Mouse (Mus musculus) kidney, adult 2 months (tissue): ENCODE measurements around the gene Tardbp. TPM values are rescaled to one million over a fixed set of nuclear protein-coding genes. Genes with fewer than 3 reads are reported as not detected.

Experiments used
- DNase-seq: peaks from one replicate; pipeline ENCODE4 v3.0.0; 2021
- H3K27ac ChIP-seq: fragments of 200-500 bp; 2 replicates; pipeline ENCODE4 v1.5.1; 2012; ENCODE audit warnings: low read depth, low read length, control low read depth, inconsistent platforms; ENCODE audit not compliant: insufficient read depth
- H3K27me3 ChIP-seq: fragments of 200-500 bp; replicated peaks from 2 replicates; pipeline ENCODE4 v1.6.1; 2012; ENCODE audit warnings: mild to moderate bottlenecking, moderate library complexity, low read length, inconsistent platforms; ENCODE audit not compliant: control insufficient read depth, insufficient read depth
- H3K36me3 ChIP-seq: fragments of 200-500 bp; 2 replicates; pipeline ENCODE4 v1.6.1; 2012; ENCODE audit warnings: mild to moderate bottlenecking, moderate library complexity, low read length, inconsistent platforms; ENCODE audit not compliant: control insufficient read depth, insufficient read depth
- H3K4me1 ChIP-seq: fragments of 200-500 bp; 2 replicates; pipeline ENCODE4 v1.6.1; 2011; ENCODE audit warnings: low read length; ENCODE audit not compliant: control insufficient read depth, insufficient read depth
- H3K4me3 ChIP-seq: fragments of 200-500 bp; 2 replicates; pipeline ENCODE4 v1.5.1; 2011; ENCODE audit warnings: mild to moderate bottlenecking, low read depth, low read length, control low read depth; ENCODE audit not compliant: insufficient read depth
- CTCF ChIP-seq: fragments of 200-500 bp; conservative IDR thresholded peaks from 2 replicates; pipeline ENCODE4 v1.5.1; 2011; ENCODE audit warnings: low read depth, mild to moderate bottlenecking, control low read depth, low read length, moderate library complexity, mixed read lengths; ENCODE audit not compliant: insufficient read depth, insufficient read length
- POLR2A ChIP-seq: fragments of 200-500 bp; IDR thresholded peaks from one replicate; pipeline ENCODE4 v1.6.1; 2011; ENCODE audit warnings: low read depth, low read length, control low read depth
- WGBS: fragments of 180-500 bp; shearing (Covaris S2); methylation state at CpG from one replicate; pipeline ENCODE4 v1.1.7; 2018; 5-methylcytosine and 5-hydroxymethylcytosine counted together
- polyA plus RNA-seq: library from polyadenylated mRNA; depleted of rRNA; stranded (reverse); fragments of >200 nt; gene quantifications from 2 replicates; pipeline ENCODE4 v1.2.3, GENCODE M21; 2012

Gene Tardbp
- polyA plus RNA-seq, 1 experiment: 93.3 TPM

- no peak overlapping the region for H3K4me3 ChIP-seq
- DNase-seq: peak; percentile 55
- H3K4me1 ChIP-seq: peaks cover 22% of the 10 kb centered on the region
These were observed 17.0 kb downstream of the Tardbp start for GRCm38 (mm10) chr4:148609805-148610204.

GRCm38 (mm10) chr4:148607758-148608157 lies 19.1 kb downstream of the Tardbp start:
- Histone ChIP-seq H3K27me3 (no peaks in the 10 kb centered on the region), H3K4me3 (no peak overlapping the region), H3K36me3 (peaks cover 1% of the 10 kb centered on the region), H3K27ac (no peak overlapping the region), H3K4me1 (peaks cover 16% of the 10 kb centered on the region)
- TF ChIP-seq POLR2A (no peak), CTCF (peak; percentile 91)
- peak; percentile 84 for DNase-seq
- 9% methylated on average over 5 of the region's 5 CpGs for WGBS

More at GRCm38 (mm10) chr4:148609805-148610204, 17.0 kb downstream of the Tardbp start:
- 58% methylated on average over 5 of the region's 5 CpGs for WGBS
- no peak for TF ChIP-seq CTCF
- H3K27me3 ChIP-seq: no peaks in the 10 kb centered on the region
- H3K27ac ChIP-seq: peak overlapping the region; percentile 42; the same call in 1 of the 2 replicates
- peaks cover 3% of the 10 kb centered on the region for H3K36me3 ChIP-seq

GRCm38 (mm10) chr4:148604541-148605165 lies 22.2 kb downstream of the Tardbp start:
- Histone ChIP-seq H3K4me1 (peaks cover 10% of the 10 kb centered on the region), H3K36me3 (no peaks in the 10 kb centered on the region), H3K4me3 (no peak overlapping the region), H3K27me3 (no peaks in the 10 kb centered on the region), H3K27ac (no peak overlapping the region)
- TF ChIP-seq CTCF (peak; percentile 72), POLR2A (no peak)
- WGBS: 95% methylated on average over 3 of the region's 3 CpGs
- peak; percentile 76 for DNase-seq

GRCm38 (mm10) chr4:148604141-148604540 lies 22.7 kb downstream of the Tardbp start:
- Histone ChIP-seq H3K27ac (no peak overlapping the region), H3K4me3 (no peak overlapping the region), H3K36me3 (no peaks in the 10 kb centered on the region), H3K27me3 (no peaks in the 10 kb centered on the region), H3K4me1 (peaks cover 7% of the 10 kb centered on the region)
- WGBS: 75% methylated on average over 7 of the region's 7 CpGs
- DNase-seq: no peak
- TF ChIP-seq CTCF: no peak
- TF ChIP-seq POLR2A: no peak

GRCm38 (mm10) chr4:148603376-148604139 lies 23.3 kb downstream of the Tardbp start:
- TF ChIP-seq POLR2A: no peak
- TF ChIP-seq CTCF: no peak
- no peak overlapping the region for H3K4me3 ChIP-seq
- no peak overlapping the region for H3K27ac ChIP-seq
- H3K36me3 ChIP-seq: no peaks in the 10 kb centered on the region
- no peaks in the 10 kb centered on the region for H3K27me3 ChIP-seq
- H3K4me1 ChIP-seq: peaks cover under 1% of the 10 kb centered on the region; the same call in 1 of the 2 replicates
- no peak for DNase-seq
- WGBS: 78% methylated on average over 10 of the region's 10 CpGs

GRCm38 (mm10) chr4:148602357-148603120 lies 24.3 kb downstream of the Tardbp start, which contains the start of gene Masp2:
Gene Masp2 (plus strand): TSS chr4:148602554.
- 84% methylated on average over 14 of the region's 14 CpGs for whole genome bisulfite sequencing
- H3K4me1 ChIP-seq: no peaks in the 10 kb centered on the region; the same call in 1 of the 2 replicates
- H3K27ac ChIP-seq: no peak within 1 kb of the TSS
- no peaks in the 10 kb centered on the region for H3K36me3 ChIP-seq
- TF ChIP-seq POLR2A: no peak
- TF ChIP-seq CTCF: no peak
- no peaks in the 10 kb centered on the region for H3K27me3 ChIP-seq
- no peak for DNase-seq
- H3K4me3 ChIP-seq: no peak within 1 kb of the TSS
